Mouse (Mus musculus) spleen, postnatal 10 days (tissue): ENCODE results near the gene Coro1b.
A peak's percentile ranks its signal among the peaks of the same experiment; 100 is the strongest.

Experiments used
- DNase-seq, 2 experiments: peaks; one replicate each; pipeline ENCODE4 v3.0.0; 2021 to 2022; ENCODE audit warnings: low spot score in 2 of 2

The Coro1b gene

DNA sequence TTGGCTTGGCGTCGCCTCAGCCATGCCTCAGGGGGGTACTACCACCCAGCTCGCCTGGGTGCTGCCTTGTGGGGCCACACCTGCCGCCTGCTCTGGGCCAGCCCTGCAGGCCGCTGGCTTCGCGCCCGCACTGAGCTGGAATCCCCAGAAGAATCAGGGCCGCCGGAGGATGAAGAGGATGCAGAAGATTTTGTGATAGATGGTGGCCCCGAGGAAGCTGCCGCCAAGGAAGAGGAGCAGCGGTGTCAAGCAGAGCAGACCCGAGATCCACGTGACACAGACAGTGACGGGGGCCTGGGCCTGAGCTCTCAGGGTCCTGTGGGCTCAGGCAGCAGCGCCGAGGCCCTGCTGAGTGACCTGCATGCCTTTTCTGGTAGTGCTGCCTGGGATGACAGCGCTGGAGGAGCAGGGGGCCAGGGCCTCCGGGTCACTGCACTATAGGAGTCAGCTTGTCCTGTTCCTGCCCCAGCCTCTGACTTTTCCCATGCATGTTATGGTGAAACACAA is 7.7 kb downstream of the Coro1b start:
- no peak for DNase-seq

DNA sequence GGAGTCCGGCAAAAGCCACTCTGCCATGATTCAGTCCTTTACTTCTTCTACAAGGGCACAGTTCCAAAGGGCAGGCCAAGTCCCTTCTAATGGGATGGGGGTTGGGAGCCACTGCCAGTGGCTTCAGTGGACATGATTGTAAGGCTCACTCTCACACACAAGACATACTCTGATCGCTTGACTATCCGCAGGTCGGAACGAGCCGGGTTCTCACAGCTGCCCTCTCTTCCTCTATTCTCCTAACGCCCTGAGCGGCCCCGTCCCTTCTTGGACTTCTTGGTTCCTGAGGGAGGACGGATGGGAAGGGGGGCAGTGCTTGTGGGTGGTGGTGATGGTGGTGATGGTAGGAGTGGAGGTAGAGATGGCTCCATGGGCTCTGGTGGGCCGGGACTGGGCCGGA is 8.4 kb downstream of the Coro1b start:
- no peak for DNase-seq

DNA sequence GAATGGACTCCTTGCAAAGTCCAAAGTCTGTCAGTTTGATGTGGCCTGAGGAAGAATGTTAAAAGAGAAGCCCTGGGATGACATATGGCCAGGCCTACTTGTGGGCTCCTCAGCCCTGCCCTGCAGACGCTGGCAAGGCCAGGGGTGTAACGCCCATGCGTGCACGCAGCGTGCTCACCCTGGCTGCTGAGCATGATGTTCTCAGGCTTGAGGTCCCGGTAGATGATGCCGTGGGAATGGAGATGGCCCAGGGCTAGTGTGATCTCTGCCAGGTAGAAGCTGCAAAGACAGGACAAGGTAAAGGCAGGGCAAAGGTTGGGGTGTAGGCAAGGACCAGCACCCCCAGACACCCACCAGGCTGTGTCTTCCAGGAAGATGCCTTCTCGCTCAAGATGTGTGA is 10.6 kb downstream of the Coro1b start:
- DNase-seq: no peak

DNA sequence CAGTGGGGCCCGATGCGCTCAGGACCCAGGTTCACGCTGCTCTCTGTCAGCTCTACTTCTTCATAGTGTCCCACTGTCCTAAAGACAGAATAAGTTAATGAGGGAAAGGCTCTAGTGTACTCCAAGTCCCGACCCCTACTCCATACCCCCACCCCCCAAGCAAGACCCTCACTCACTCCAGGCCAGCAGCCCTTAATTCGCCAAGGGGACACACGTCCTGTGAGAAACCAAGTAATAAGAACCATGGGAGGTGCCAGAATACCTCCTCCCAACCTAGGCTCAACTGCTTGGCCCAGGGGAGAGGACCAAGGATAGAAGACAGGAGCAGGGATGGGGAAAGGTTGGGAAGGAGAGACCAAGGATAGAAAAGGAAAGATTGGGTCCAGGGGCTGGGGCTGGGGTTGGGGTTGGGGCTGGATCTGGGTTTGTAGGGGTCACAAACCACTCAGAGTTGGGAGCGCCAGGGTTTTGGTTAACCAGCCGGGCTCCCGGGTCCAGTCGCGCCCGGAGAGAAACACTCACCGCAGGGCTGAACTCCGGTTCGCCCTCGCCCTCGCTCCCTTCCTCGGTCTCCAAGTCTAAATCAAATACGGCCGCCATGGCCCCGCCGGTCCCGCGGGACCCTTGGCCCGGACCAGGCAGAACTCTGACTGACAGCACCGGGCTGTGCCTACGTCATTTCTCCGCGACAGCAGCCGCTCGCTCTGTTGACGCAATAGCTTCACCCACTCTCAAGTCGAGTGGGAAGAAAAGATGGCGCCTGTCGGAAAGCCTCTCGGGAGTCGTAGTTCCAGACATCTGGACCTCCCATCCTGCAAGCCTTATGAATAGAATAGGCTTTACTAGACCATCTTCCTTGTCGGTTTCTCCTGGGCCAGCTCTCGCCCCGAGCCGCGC is 14.5 kb downstream of the Coro1b start, which contains the start of gene Rps6kb2:
Gene Rps6kb2, minus strand, starts transcription at position 709 of the 897 bp plus-strand sequence.
- DNase-seq: peak; percentile 95 to 97

DNA sequence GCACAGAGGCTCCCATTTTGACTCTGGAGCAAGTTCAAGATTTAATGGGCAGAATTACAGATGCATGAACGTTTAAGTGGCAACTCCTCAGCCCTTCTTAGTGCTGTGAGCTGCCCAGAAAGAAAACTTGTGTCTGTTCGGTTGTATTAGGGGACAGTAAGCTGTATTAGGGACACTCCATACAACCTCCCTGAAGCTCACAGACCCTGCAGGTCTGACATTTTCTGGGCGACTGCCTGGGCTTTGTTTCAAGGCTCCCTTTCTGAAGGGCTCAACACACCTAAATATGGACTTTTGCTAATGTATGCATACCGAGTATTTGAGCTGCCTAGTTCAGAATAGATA is 15.1 kb downstream of the Coro1b start:
- no peak for DNase-seq

DNA sequence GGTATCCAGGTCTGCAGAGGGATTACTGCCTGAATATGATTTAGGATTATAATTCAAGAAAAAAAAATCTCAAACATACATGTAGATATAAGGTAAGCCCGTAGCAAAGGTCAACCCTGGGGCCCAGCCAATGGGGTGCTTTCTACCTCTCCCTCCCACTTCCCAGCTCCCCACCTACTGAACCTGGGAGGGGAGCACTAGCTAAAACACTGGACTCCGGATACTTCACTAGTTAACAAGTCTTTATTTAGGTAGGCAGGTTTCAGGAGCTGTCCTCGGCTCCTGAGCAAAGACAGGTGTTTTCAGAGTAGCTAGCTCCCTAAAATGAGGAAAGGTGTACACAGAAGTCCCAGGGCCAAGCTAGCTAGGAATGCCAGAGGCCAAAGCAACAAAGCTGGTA is 15.7 kb downstream of the Coro1b start:
- no peak for DNase-seq

DNA sequence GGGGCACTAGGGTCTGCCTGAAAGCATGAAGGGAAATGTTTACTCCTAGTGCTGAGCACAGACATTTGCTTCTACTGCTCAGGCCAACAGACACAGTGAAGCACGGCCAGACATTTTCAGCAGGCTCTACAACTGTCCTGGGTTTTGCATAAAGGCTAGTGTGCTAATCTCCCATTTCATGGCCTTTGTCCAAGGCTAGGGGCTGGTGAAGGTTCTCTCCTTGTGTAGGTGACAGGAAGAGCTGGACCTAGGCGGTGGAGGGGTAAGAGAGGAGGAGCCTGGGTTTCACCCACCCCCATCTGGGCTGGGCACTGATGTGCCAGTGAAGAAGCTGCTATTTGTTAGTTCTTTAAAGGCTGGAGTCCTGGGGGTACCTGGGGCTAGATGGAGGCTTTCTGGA is 16.3 kb downstream of the Coro1b start:
- DNase-seq: no peak

DNA sequence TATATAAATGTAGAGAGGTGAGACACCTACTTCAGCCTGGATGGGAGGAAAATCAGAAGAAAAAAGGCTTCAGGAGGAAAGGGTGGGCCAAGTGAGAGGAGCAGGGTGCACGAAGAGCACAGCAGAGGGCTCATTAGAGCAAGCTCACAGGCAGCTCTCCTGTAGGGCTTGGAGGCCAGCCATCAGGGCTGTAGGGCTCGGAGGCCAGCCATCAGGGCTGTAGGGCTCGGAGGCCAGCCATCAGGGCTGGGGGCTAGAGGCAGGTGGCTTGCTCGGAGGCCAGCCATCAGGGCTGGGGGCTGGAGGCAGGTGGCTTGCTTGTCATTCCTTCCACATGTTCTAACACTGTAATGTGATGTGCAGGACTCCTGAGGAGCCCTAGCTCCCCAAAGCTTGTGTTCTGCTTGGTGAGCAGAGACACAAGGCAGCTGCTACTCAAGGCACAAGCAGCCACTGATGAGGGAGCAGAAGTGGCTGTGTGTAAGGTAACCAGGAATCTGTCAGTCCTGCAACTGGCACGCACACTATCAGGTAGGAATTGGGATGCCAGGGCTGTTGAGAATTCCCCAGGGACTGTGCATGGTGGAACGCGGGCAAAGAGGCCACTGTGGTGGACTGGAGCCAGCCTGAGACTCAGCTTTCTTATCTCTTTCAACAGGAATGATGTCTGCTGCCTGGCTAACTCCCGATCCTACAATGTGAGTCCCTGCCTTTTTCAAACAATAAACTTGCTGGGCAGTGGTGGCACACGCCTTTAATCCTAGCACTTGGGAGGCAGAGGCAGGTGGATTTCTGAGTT is 18.5 kb downstream of the Coro1b start:
- no peak for DNase-seq

DNA sequence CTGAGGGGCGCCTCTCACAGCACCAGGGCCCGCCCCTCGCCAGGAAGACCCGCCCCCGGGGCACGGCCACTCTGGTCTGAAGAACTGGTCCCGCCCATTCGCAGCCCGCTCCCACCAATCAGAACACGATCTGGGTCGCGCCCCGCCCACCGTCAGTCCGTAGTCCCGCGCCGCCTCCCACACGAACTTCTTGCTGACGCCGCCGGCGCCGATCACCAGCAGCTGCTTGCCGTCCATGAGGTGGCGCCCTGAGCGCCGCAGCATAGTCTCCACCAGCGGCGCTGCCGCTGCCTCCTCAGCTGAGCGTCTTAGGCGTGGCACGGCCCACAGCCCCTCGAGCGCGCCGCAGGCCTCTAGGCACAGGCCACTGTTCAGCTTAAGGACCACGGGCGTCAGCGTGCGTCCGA is 21.0 kb downstream of the Coro1b start:
- peak; percentile 99 for DNase-seq

DNA sequence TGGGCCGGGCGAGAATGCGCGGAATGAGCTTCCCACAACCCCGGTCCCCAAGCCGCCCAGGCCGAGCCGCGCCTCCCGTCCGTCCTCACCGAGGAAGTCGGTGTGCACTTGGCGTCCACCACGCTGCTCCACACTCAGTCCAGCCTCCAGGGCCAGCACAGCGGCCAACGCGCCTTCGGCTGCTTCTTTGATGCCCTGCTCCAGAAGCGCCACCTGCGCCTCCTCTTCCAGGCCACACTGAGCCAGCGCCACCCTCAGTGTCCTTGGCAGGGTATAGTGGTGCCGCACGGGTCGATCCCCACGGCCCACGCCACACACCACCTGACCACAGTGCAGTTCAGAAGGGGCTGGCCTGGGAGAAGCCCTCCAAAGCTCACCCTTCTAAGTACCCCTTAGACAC is 21.4 kb downstream of the Coro1b start:
- no peak for DNase-seq

DNA sequence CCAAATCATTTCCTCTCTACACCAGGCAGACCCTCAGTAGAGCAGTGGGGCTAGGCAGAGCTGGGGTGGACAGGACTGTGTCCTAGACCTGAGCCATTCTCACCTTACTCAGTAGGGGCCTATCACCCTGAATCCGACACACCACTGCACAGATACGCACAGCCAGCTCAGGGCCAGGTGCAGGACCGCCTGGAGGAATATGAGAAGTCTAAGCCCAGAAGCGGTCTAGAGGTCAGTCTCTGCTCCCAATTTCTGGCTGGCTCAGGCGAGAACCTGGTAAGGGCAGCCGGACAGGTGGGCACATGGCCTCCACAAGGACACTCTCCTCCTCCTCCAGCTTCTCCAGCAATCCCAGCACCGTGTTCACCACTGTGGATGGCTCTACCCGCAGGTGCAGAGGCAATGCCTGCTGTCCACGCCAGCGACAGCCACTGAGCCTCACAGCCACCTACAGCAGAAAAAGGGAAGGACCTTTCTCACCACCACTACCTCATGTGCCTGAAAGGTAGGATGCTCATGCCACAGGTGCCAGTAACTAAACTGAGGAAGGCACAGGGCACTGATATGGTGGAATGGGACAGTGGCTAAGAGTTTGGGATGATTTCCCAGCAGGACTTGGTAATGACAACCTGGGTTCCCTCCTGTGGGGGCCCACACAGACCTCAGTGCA is 22.4 kb downstream of the Coro1b start:
- no peak for DNase-seq

DNA sequence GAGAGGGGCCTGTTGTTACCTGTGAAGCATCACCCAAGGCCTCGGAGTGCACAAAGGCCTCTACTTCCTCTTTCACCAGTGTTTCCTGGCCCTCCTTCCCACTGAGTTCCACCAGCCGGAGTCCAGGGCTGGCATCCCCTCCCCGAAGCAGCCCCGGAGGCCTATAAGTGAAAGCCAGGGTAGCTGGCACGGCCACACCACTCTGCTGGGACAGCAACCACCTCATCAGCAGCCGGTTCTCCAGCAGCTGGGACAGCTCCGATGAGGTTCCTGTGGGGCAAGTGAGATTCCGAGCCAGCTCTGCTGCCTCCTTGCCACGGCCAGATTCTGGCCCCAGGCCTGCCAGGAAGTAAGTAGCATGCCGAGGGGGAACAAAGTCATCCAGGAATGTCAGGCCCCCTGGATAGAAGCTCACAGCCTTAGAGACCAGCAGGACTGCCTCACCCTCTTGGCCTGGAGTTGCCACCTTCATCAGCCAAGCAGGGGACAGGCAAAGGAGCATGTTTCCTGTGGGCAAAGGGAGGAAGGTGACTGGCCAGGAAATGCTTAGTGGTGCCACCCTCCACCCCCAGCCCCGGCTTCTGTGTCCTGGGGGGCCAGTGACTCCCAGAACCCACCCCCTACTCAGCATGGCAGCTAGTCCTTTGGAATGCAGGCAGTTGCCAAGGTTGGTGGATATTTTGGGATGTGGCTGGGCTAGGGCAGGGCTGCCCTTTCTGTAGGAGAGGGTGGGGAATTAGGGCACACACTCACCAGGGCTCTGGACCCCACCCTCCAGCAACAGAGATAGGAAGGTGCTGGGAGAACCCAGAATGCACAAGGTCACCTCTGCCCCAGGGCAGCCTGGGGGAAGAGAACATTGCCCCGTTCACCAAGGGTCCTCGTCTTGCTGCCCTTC is 23.2 kb downstream of the Coro1b start:
- peak in 1 of 2 experiments; percentile 27 for DNase-seq

DNA sequence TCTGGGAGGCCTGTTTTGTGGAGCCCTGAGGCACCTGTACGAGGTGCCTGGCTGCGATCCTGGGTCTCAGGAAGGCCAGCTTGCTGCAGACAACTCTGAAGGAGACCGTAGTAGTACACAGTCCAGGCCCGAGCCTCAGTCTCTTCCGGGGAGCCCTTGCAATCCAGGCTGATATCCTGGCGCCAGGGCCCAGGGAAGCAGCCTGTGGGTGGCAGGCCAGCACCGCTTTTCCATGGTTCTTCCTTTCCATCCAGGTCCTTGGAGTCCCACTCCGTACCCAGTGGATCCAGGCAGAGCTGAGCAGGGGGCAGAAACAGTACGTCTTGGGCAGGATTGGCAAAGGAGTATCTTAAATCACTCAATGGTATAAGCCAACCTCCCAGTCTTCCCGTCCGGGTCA is 24.5 kb downstream of the Coro1b start:
- no peak for DNase-seq

DNA sequence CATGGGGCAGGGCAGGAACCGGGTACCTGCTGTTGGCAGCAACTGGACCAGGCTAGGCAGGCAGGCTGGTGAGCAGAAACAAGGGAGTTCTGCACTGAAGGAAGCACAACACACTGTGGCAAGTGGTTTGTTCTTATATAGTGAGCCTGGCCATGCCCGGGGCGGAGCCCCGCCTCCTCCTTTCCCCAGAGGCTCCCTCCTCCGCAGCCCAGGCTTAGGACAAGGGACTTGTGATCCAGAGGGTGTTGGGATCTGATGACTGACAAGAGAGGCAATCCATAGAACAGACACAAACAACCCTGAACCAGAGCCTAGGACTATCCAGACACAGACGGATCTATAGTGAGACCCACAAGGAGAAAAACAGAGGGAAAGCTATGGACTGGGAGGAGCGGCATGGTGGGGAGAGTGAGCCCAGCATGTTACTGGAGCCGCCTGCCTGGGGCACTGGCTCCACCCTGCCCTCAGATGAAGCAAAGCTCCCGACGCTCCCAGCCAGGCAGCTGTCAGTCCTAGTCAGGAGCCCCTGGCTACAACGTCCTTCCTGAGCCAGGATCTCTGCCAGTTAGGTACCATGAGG is 27.0 kb downstream of the Coro1b start, which contains the start of gene Carns1:
Gene Carns1, minus strand, starts transcription at position 112 of the 580 bp plus-strand sequence.
- no peak for DNase-seq

DNA sequence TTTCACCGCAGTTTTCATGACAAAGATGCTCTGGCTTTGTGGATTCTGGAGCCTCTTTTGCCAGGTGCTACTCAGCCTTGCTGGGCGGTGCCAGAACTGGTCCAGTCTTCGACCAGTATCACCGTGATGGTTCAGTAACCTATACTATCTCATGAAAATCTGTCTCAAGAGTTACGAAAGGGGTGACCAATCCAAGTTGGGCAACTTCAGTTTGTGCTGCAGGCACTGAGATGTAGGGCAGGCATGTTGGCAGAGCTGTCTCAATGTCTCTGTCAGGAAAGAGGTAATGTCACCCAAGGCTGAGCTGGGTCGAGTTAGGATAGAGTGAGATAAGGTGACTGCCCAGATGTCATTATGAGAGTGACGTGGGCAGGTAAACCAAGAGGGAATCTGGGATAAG is 32.0 kb downstream of the Coro1b start:
- DNase-seq: no peak

DNA sequence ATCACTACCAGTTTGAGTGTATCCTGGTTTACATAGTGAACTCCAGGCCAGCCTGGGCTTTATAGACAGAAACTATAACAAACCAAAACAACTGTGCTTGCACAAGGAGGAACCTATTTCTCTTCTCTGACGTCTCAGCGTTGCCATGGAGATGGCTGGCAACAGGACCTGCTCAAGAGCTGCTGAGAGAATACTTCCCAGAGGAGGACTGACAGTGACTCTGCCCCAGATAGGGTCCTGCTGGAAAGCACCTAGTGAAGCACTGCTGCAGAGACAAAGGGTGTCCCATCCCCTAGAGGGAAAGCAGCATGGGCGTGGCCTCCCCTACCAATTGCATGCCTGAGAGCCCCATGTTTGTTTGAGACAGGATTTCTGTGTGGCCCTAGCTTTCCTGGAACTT is 33.5 kb downstream of the Coro1b start:
- peak in 1 of 2 experiments; percentile 73 for DNase-seq

DNA sequence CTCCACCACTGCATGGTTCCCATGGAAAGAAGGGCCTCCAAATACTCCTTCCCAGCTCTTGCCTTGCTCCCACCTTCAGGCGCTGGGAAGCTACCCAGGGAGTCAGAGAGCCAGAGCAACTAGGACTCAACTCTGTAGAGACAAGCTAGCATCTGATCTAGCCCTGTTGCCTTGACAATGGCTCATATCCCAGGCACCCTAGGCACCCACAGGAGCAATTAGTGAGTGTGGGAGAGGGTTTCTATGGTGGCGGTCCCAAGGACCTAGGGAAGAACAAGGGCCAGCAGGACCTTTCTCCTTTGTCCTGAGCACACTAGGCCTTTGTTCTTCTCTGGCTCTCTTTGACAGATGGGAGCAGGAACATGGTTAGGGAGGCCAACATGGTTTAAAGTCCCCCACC is 35.3 kb downstream of the Coro1b start:
- no peak for DNase-seq

DNA sequence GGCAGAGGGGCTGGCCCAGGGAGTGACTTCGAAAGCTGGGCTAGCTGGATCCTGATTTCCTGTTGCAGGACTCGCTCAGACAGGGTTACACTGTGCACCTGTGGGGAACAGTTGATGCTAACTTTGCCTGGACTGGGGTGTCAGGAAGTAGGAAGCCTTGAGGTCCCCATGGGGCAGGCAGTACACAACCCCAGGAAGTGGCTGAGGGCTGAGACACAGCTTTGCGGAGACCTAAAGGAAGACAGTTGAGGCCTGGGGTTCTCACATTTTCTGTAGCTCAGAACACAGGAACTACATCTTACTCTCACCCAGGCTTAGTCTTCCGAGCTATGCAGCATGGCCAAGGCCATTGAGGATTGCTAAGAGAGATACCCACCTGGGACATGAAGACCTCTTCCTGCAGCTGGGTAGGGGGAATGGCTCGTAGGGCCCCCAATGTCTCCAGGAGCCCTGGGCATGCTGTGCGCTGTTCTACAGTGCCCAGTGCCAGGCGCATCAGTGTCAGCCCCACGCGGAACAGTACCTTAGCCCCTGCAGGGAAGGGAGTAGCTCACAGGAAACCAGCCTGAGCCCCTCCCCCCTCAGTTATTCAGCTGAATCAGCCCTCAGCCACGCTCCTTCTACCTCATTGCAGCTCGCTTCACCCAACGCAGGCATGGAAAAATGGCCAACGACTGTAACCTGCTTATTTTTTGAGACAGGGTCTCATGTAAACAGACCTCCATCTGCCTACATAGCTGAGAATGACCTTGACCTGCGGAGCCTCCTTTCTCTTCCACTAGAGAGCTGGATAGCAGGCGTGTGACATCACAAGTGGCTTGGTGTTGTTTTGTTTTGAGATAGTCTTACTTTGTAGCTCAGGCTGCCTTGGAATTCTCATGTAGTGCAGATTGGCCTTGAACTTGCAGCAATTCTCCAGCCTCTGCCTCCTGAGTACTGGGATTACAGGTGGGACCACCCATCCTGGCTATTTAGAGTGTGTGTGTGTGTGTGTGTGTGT is 36.9 kb downstream of the Coro1b start:
- peak in 1 of 2 experiments; percentile 75 for DNase-seq

DNA sequence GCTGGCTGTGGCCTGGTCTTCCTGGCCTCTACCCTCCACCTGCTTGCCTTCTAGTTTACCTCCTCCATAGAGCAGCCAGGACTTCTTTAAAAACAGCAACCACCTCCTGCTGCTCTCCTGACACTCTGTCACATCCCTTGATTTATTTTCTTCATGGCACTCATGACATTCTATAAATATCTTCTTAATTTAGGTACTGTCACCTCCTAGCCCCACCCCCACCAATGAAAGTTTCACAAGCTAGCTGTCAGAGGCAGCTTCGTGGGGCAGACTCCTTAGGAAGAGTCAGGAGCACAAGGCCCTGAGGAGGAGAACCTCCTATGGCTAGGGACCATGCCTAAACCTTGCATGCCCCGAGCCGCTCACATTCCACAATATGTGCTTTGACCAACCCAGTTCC is 38.9 kb downstream of the Coro1b start:
- DNase-seq: no peak
